Mouse (Mus musculus) C2C12 (cell line): ENCODE results near the gene Fmo9.

Source experiments
- CTCF ChIP-seq: IDR thresholded peaks from one replicate; pipeline ENCODE4 v1.5.1; 2011; ENCODE audit not compliant: control insufficient read depth, insufficient read depth, insufficient read length
- FOSL1 ChIP-seq: IDR thresholded peaks from one replicate; pipeline ENCODE4 v1.8.0; 2011; ENCODE audit warnings: mild to moderate bottlenecking, low read length; ENCODE audit not compliant: poor library complexity, insufficient read depth, severe bottlenecking
- MYOD1 ChIP-seq: IDR thresholded peaks from one replicate; pipeline ENCODE4 v1.6.1; 2011; ENCODE audit warnings: low read depth; ENCODE audit not compliant: control insufficient read depth, insufficient read length
- MYOG ChIP-seq: IDR thresholded peaks from one replicate; pipeline ENCODE4 v1.6.1; 2011; ENCODE audit not compliant: control insufficient read depth, insufficient read length; ENCODE audit errors: extremely low read depth
- USF1 ChIP-seq: IDR thresholded peaks from one replicate; pipeline ENCODE4 v1.6.1; 2011; ENCODE audit warnings: low read depth, mild to moderate bottlenecking, control low read depth, moderate library complexity

DNA sequence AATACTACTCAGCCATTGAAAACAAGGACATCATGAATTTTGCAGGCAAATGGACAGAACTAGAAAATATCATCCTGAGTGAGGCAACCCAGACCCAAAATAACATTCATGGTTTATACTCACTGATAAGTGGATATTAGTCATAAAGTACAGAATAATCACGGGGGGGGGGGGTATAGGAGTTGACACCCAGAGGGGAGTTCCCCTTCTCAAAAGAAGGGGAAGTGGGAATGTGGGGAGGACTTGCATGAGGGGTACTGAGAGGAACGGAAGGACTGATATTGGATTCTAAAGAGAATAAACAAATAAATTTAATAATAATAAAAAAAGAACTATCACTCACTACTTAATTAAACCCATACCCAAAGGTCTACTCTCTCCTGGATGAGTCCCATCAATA, 48.6 kb upstream of the Fmo9 start:
- TF ChIP-seq FOSL1 (no peak), MYOD1 (no peak), CTCF (no peak), USF1 (no peak), MYOG (no peak)
